Mouse (Mus musculus): Measurements from ENCODE around the gene Msh6. TPM values are rescaled to one million over a fixed set of nuclear protein-coding genes. Genes with fewer than 3 reads are reported as not detected.
"Not testable (repeated sequence)": the region's sequence is repeated elsewhere in the genome, so short reads cannot be mapped to it uniquely, and the experiment has no call there.

The Msh6 gene
- polyA plus RNA-seq, 1 experiment from 2014 or later, result 39.2 TPM

DNA sequence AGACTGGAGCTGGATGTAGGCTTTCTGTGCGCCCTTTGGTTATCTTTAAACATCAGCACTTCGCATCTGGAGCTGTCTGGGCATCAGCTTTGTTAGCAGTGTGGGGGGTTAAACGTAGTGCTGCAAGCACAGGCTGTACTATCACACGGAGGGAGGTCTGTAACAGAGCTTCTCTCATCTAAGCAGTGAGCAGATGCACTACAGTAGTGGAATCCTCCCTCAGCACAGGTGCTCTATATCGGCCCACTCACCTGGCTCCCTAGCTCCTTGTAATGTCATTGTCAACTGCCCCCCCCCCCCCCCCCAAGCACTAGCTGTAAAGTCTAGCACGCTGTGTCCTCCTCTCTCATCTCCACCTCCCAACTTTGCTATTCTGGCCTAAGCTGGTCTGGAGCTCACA, 12.6 kb downstream of the Msh6 start:
- Histone ChIP-seq H3K4me2 (no peak overlapping the region), H3K9me3 (replicated peaks; ENCODE audit: control insufficient read depth, low read length) (no peaks in the 10 kb centered on the region), H3K27me3 (ENCODE audit: control insufficient read depth, insufficient read depth, low read length) (no peaks in the 10 kb centered on the region), H3K36me3 (ENCODE audit: control insufficient read depth, insufficient read depth, low read length) (peaks cover 11% of the 10 kb centered on the region), H3K4me1 (ENCODE audit: control insufficient read depth, insufficient read depth, low read length) (no peaks in the 10 kb centered on the region), H3K4me3 (ENCODE audit: low read depth, low read length) (no peak overlapping the region), H3K27ac (ENCODE audit: low read depth, low read length) (no peak overlapping the region), H3K9ac (ENCODE audit: low read depth, low read length) (no peak overlapping the region)
- ATAC-seq (replicated peaks; ENCODE audit: insufficient number of reproducible peaks, low FRiP score, low TSS enrichment), result no peak
- 73% methylated on average over 6 of the region's 6 CpGs for WGBS (ENCODE audit: insufficient replicate concordance)

DNA sequence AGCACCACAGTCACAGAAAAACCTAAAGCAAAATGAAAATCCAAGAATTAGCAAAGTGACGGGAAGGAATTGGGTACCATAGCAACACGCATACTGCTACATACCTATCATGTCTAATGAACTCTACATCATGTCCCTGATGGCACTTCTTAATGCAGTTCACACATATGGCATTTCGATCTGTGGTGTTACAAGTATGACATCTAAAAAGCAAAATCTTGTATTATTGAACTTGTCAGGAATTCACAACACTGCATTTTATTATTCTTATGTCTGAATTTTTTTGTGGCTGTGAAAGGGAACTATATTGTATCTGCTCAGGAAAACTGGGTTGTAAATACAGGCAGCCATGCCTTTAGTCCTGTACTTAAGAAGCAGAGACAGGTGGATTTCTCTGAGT, 17.3 kb downstream of the Msh6 start:
- H3K9ac ChIP-seq (ENCODE audit: low read depth, low read length), result no peak overlapping the region
- WGBS (ENCODE audit: insufficient replicate concordance), result 91% methylated on average over 3 of the region's 3 CpGs
- no peaks in the 10 kb centered on the region for H3K4me1 ChIP-seq (ENCODE audit: control insufficient read depth, insufficient read depth, low read length)
- no peak overlapping the region for H3K4me2 ChIP-seq
- H3K27ac ChIP-seq (ENCODE audit: low read depth, low read length), result no peak overlapping the region
- H3K27me3 ChIP-seq (ENCODE audit: control insufficient read depth, insufficient read depth, low read length), result no peaks in the 10 kb centered on the region
- H3K4me3 ChIP-seq (ENCODE audit: low read depth, low read length), result no peak overlapping the region
- H3K9me3 ChIP-seq (replicated peaks; ENCODE audit: control insufficient read depth, low read length), result no peaks in the 10 kb centered on the region
- H3K36me3 ChIP-seq (ENCODE audit: control insufficient read depth, insufficient read depth, low read length), result peaks cover 27% of the 10 kb centered on the region
- ATAC-seq (replicated peaks; ENCODE audit: insufficient number of reproducible peaks, low FRiP score, low TSS enrichment), result no peak

DNA sequence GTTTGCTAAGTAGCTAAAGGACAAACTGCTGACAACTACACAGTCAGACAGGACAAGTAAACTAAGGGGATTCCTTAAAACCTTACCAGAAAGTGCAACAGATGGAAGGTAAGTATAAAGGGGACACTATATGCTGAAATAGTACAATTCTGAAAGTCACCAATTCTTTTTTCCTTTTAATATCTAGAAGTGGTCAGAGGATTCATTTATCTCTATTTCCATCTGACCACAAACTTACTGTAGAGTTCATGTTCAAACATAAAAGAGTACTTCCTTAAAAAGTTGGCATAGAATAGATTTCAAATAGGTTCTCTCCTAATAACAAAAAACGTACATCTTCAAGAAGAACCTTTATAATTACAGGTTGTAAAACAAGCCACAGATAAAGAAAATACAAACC, 18.5 kb downstream of the Msh6 start:
- Histone ChIP-seq H3K36me3 (ENCODE audit: control insufficient read depth, insufficient read depth, low read length) (peaks cover 31% of the 10 kb centered on the region), H3K4me1 (ENCODE audit: control insufficient read depth, insufficient read depth, low read length) (no peaks in the 10 kb centered on the region), H3K4me2 (no peak overlapping the region), H3K27ac (ENCODE audit: low read depth, low read length) (no peak overlapping the region), H3K9me3 (replicated peaks; ENCODE audit: control insufficient read depth, low read length) (no peaks in the 10 kb centered on the region), H3K4me3 (ENCODE audit: low read depth, low read length) (no peak overlapping the region), H3K27me3 (ENCODE audit: control insufficient read depth, insufficient read depth, low read length) (no peaks in the 10 kb centered on the region), H3K9ac (ENCODE audit: low read depth, low read length) (no peak overlapping the region)
- ATAC-seq (replicated peaks; ENCODE audit: insufficient number of reproducible peaks, low FRiP score, low TSS enrichment), result no peak
- WGBS (ENCODE audit: insufficient replicate concordance), result 88% methylated on average over 1 of the region's 1 CpGs

DNA sequence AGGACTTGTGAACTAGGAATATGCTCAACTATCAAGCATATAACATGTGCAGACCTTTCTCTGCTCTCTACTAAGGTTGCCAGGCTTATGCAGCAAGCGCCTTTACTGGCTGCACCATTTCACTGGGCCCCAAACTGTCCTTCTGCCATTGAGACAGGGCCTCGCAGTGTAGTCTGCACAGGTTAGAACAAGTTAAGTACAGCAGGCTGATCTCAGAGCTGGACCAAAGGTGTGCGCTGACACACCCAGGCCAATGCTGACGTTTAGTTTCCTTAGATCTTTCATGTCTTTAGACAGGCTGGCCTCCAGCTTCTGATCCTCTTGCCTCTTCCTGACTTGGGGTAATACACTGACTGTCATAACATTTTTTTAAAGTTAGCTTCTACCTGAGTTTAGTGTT, 22.9 kb downstream of the Msh6 start:
- Histone ChIP-seq H3K9me3 (replicated peaks; ENCODE audit: control insufficient read depth, low read length) (no peaks in the 10 kb centered on the region), H3K9ac (ENCODE audit: low read depth, low read length) (no peak overlapping the region), H3K4me2 (no peak overlapping the region), H3K4me1 (ENCODE audit: control insufficient read depth, insufficient read depth, low read length) (no peaks in the 10 kb centered on the region), H3K27me3 (ENCODE audit: control insufficient read depth, insufficient read depth, low read length) (no peaks in the 10 kb centered on the region), H3K36me3 (ENCODE audit: control insufficient read depth, insufficient read depth, low read length) (peaks cover 28% of the 10 kb centered on the region), H3K4me3 (ENCODE audit: low read depth, low read length) (no peak overlapping the region), H3K27ac (ENCODE audit: low read depth, low read length) (no peak overlapping the region)
- no peak for ATAC-seq (replicated peaks; ENCODE audit: insufficient number of reproducible peaks, low FRiP score, low TSS enrichment)
- WGBS (ENCODE audit: insufficient replicate concordance), result 88% methylated on average over 4 of the region's 4 CpGs

DNA sequence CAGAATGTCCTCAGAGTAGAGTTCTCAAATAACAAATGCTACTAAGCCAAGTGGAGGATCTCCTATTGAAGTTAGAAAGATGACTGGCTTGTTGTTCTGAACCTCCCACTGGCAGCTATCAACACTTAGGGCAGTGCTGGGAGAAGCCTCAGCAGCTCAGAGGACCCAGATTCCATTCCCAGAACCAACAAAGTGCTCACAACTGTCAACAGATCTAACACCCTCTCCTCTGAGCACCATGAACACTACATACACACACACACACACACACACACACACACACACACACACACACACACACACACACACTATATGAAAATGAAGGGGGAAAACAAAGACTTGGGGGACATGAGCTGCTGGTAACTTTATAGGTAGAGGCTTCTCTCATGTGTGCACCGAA, 30.0 kb downstream of the Msh6 start:
- Histone ChIP-seq H3K27me3 (ENCODE audit: control insufficient read depth, insufficient read depth, low read length) (no peaks in the 10 kb centered on the region), H3K27ac (ENCODE audit: low read depth, low read length) (no peak overlapping the region), H3K4me2 (no peak overlapping the region), H3K9ac (ENCODE audit: low read depth, low read length) (no peak overlapping the region), H3K4me1 (ENCODE audit: control insufficient read depth, insufficient read depth, low read length) (no peaks in the 10 kb centered on the region), H3K4me3 (ENCODE audit: low read depth, low read length) (no peak overlapping the region), H3K9me3 (replicated peaks; ENCODE audit: control insufficient read depth, low read length) (no peaks in the 10 kb centered on the region), H3K36me3 (ENCODE audit: control insufficient read depth, insufficient read depth, low read length) (peaks cover 11% of the 10 kb centered on the region)
- no peak for ATAC-seq (replicated peaks; ENCODE audit: insufficient number of reproducible peaks, low FRiP score, low TSS enrichment)
- WGBS (ENCODE audit: insufficient replicate concordance), result 88% methylated on average over 1 of the region's 1 CpGs

DNA sequence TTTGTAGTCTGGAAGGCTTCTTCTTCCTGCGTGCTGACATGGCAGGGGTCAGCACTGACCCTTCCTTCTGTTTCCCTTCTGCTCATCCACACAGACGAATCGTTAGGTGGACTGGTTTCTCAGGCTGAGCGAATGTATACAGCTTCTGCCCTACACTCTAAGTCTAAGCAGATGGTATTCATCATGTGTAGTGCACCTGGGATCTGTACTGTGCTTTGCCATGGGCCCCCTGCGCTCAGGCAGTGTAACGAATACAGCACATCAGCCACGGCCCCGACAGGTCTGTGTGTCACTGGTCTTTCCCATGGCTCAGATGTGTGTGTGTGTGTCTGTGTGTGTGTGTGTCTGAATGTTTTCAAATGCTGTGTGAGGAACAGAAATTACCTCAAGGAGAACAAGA, 32.1 kb downstream of the Msh6 start:
- Histone ChIP-seq H3K27ac (ENCODE audit: low read depth, low read length) (no peak overlapping the region), H3K36me3 (ENCODE audit: control insufficient read depth, insufficient read depth, low read length) (peaks cover 14% of the 10 kb centered on the region), H3K9ac (ENCODE audit: low read depth, low read length) (no peak overlapping the region), H3K4me3 (ENCODE audit: low read depth, low read length) (no peak overlapping the region), H3K9me3 (replicated peaks; ENCODE audit: control insufficient read depth, low read length) (no peaks in the 10 kb centered on the region), H3K4me1 (ENCODE audit: control insufficient read depth, insufficient read depth, low read length) (no peaks in the 10 kb centered on the region), H3K27me3 (ENCODE audit: control insufficient read depth, insufficient read depth, low read length) (no peaks in the 10 kb centered on the region), H3K4me2 (no peak overlapping the region)
- ATAC-seq (replicated peaks; ENCODE audit: insufficient number of reproducible peaks, low FRiP score, low TSS enrichment), result no peak
- 85% methylated on average over 8 of the region's 8 CpGs for whole genome bisulfite sequencing (ENCODE audit: insufficient replicate concordance)

DNA sequence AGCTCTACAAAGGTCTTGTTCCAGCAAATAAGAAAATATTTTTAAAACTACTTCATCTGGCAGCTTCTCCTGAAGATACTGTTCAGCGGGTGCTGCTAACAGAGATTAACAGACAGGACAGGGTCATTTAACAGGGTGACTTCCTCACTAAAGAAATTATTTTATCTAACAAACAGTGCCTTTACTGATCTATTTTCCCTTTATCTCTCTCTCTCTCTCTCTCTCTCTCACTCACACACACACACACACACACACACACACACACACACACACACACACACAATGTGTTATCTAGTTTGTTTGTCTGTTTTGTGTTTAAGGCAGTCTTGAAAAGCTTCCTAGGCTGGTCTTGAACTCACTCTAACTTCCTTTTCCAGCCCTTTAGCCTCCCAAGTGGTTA, 39.6 kb downstream of the Msh6 start:
- no peak for ATAC-seq (replicated peaks; ENCODE audit: insufficient number of reproducible peaks, low FRiP score, low TSS enrichment)
- Histone ChIP-seq H3K4me2 (no peak overlapping the region), H3K27ac (ENCODE audit: low read depth, low read length) (no peak overlapping the region), H3K36me3 (ENCODE audit: control insufficient read depth, insufficient read depth, low read length) (peaks cover 20% of the 10 kb centered on the region), H3K9ac (ENCODE audit: low read depth, low read length) (no peak overlapping the region), H3K4me3 (ENCODE audit: low read depth, low read length) (no peak overlapping the region), H3K4me1 (ENCODE audit: control insufficient read depth, insufficient read depth, low read length) (0 out of 2 replicates have a peak, but pooled peaks cover 2% of the 10 kb centered on the region), H3K27me3 (ENCODE audit: control insufficient read depth, insufficient read depth, low read length) (no peaks in the 10 kb centered on the region), H3K9me3 (replicated peaks; ENCODE audit: control insufficient read depth, low read length) (no peaks in the 10 kb centered on the region)
- 90% methylated on average over 1 of the region's 1 CpGs for WGBS (ENCODE audit: insufficient replicate concordance)

DNA sequence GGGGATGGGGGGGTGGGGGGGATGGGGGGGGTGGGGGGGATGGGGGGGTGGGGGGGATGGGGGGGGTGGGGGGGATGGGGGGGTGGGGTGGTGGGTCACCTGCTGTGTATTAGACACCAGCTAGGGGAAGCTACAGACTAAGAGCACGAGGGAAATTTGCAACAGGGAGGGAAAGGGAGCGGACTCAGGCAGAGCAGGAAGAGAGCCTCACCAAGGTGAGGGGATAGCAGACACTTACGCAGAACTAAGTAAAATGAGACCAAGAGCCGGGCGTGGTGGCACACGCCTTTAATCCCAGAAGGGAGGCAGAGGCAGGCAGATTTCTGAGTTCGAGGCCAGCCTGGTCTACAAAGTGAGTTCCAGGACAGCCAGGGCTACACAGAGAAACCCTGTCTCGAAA, 41.2 kb downstream of the Msh6 start:
- H3K4me3 ChIP-seq (ENCODE audit: low read depth, low read length); H3K27me3 ChIP-seq (ENCODE audit: control insufficient read depth, insufficient read depth, low read length); H3K27ac ChIP-seq (ENCODE audit: low read depth, low read length); H3K4me2 ChIP-seq; ATAC-seq (replicated peaks; ENCODE audit: insufficient number of reproducible peaks, low FRiP score, low TSS enrichment); H3K9ac ChIP-seq (ENCODE audit: low read depth, low read length); H3K4me1 ChIP-seq (ENCODE audit: control insufficient read depth, insufficient read depth, low read length); H3K9me3 ChIP-seq (replicated peaks; ENCODE audit: control insufficient read depth, low read length): not testable (repeated sequence)
- peaks cover 20% of the 10 kb centered on the region for H3K36me3 ChIP-seq (ENCODE audit: control insufficient read depth, insufficient read depth, low read length)
- WGBS (ENCODE audit: insufficient replicate concordance), result 89% methylated on average over 8 of the region's 8 CpGs

DNA sequence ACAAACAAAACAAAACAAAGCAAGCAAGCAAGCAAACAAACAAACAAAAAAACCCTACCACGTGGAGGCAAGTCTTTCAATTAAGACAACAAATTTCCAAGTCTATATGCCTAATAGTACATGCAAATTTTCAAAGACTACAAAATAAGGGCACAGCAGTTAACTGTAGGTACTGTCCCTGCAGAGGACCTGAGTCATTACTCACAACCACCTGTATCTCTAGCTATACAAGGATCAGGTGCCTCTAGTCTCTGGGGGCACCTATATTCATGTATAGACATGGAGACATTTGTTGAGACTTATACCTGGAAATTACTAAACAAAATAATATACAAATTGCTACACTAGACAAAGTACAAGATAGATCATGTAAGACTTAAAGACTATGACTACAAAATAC, 49.1 kb downstream of the Msh6 start:
- no peaks in the 10 kb centered on the region for H3K36me3 ChIP-seq (ENCODE audit: control insufficient read depth, insufficient read depth, low read length)
- ATAC-seq (replicated peaks; ENCODE audit: insufficient number of reproducible peaks, low FRiP score, low TSS enrichment), result no peak

More for the DNA sequence above, 49.1 kb downstream of the Msh6 start:
- Histone ChIP-seq H3K9me3 (replicated peaks; ENCODE audit: control insufficient read depth, low read length) (no peaks in the 10 kb centered on the region), H3K4me1 (ENCODE audit: control insufficient read depth, insufficient read depth, low read length) (no peaks in the 10 kb centered on the region), H3K27ac (ENCODE audit: low read depth, low read length) (no peak overlapping the region), H3K9ac (ENCODE audit: low read depth, low read length) (no peak overlapping the region), H3K27me3 (ENCODE audit: control insufficient read depth, insufficient read depth, low read length) (no peaks in the 10 kb centered on the region), H3K4me3 (ENCODE audit: low read depth, low read length) (no peak overlapping the region), H3K4me2 (no peak overlapping the region)
- 68% methylated on average over 1 of the region's 1 CpGs for WGBS (ENCODE audit: insufficient replicate concordance)
